ENCODE assay signal across 10 mouse cellular contexts in the genomic region with DNA sequence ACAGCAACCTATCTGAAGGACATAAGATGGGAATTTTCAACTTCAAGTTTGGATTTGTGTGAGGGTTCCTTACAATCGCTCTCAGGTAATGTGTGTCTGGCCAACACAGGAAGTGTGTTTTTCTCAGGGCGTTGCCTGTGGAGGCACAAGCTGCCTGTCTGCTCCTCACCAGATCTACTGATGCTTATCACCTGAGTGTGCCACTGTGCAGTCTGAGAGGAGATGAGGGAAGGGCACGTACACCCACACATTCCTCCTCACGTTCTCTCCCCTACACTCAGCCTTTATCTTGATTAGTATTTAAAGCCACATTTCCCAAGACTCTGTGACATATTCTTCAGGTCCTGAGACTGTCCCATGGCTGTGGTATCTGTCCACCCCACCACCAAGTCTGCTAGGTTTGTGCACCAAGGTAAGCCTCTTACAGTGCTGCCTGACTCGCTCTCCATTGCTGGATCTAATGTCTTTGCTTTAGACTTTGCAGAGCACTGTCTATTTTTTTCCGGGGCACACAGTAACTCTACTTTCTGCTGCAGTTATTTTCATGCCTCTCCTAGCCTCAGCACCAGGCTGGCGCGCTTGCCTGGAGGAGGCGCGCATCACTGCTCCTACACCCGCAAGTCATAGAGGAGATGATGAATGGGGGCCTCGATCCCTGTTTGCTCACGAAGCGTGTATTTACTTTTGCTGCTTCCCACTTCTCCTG. TPM values are rescaled to one million over a fixed set of nuclear protein-coding genes. Genes with fewer than 3 reads are reported as not detected.
DNase-seq lines count a peak whose midpoint lies in the region; ATAC-seq and TF ChIP-seq lines count a peak whose summit lies in the region.
"Had no signal": no experiment of that assay in that cellular context is flagged by ENCODE, and none has a peak within 500 bp of the region (broad histone marks: within the 10 kb centered on the region; RNA-seq: fewer than 3 reads in every experiment).

No protein-coding gene starts in this region.

- no peaks in the 10 kb centered on the region for H3K9me3 ChIP-seq in forebrain, embryonic 13.5 days (replicated peaks)
- no peaks in the 10 kb centered on the region for H3K9me3 ChIP-seq in forebrain, embryonic 16.5 days (ENCODE audit: control insufficient read depth, low read length)
- H3K9me3 ChIP-seq in midbrain, embryonic 14.5 days (ENCODE audit: control insufficient read depth, low read length) = no peaks in the 10 kb centered on the region
- H3K9me3 ChIP-seq: neural tube, embryonic 12.5 days had no signal

- WGBS in forebrain, embryonic 13.5 days = 78% methylated on average over 14 of the region's 14 CpGs
- 83% methylated on average over 14 of the region's 14 CpGs for WGBS in forebrain, embryonic 16.5 days
- WGBS in kidney, adult 2 months = 22% methylated on average over 14 of the region's 14 CpGs
- 80% methylated on average over 14 of the region's 14 CpGs for WGBS in midbrain, embryonic 14.5 days

- H3K9ac ChIP-seq in forebrain, embryonic 13.5 days = no peak overlapping the region
- no peak overlapping the region for H3K9ac ChIP-seq in forebrain, embryonic 16.5 days (replicated peaks; ENCODE audit: low read depth, low read length)
- H3K9ac ChIP-seq in midbrain, embryonic 14.5 days (replicated peaks; ENCODE audit: low read length) = no peak overlapping the region
- H3K9ac ChIP-seq: liver, embryonic 14.5 days; neural tube, embryonic 12.5 days had no signal

- TF ChIP-seq POLR2A in kidney, adult 2 months (IDR thresholded peaks at IDR 0.05; ENCODE audit: low read depth, low read length) = no peak

- peak; percentile 16 for DNase-seq in kidney, postnatal 10 days
- DNase-seq in kidney, adult 2 months = no peak
- peak; percentile 4 for DNase-seq in c-Kit-positive CD71-positive TER-119-positive erythroid progenitor cells, embryonic 14.5 days (ENCODE audit: low spot score)
- DNase-seq in midbrain, embryonic 14.5 days = no peak
- DNase-seq in Muller cell, postnatal 12 days (ENCODE audit: inconsistent ontology term) = no peak

- no peaks in the 10 kb centered on the region for H3K27me3 ChIP-seq in forebrain, embryonic 13.5 days
- no peaks in the 10 kb centered on the region for H3K27me3 ChIP-seq in forebrain, embryonic 16.5 days (replicated peaks; ENCODE audit: control insufficient read depth, insufficient read depth, low read length)
- H3K27me3 ChIP-seq in kidney, adult 2 months (replicated peaks; ENCODE audit: control insufficient read depth, insufficient read depth, low read length) = no peaks in the 10 kb centered on the region; the same call in 1 of the 2 replicates
- H3K27me3 ChIP-seq in midbrain, embryonic 14.5 days (ENCODE audit: control insufficient read depth, insufficient read depth, low read length) = no peaks in the 10 kb centered on the region
- H3K27me3 ChIP-seq: neural tube, embryonic 12.5 days had no signal

- H3K4me2 ChIP-seq in forebrain, embryonic 13.5 days = no peak overlapping the region
- H3K4me2 ChIP-seq in forebrain, embryonic 16.5 days (ENCODE audit: low read length) = no peak overlapping the region
- no peak overlapping the region for H3K4me2 ChIP-seq in midbrain, embryonic 14.5 days (ENCODE audit: low read length)
- H3K4me2 ChIP-seq: neural tube, embryonic 12.5 days had no signal

- H3K27ac ChIP-seq in forebrain, embryonic 13.5 days = no peak overlapping the region
- no peak overlapping the region for H3K27ac ChIP-seq in forebrain, embryonic 16.5 days (ENCODE audit: low read length)
- no peak overlapping the region for H3K27ac ChIP-seq in kidney, adult 2 months (ENCODE audit: insufficient read depth, low read depth, low read length)
- no peak overlapping the region for H3K27ac ChIP-seq in midbrain, embryonic 14.5 days (replicated peaks; ENCODE audit: low read depth, low read length)
- H3K27ac ChIP-seq: liver, embryonic 14.5 days; neural tube, embryonic 12.5 days had no signal

- TF ChIP-seq CTCF in kidney, adult 2 months (conservative IDR thresholded peaks at IDR 0.05; ENCODE audit: insufficient read depth, insufficient read length, low read depth, low read length) = no peak

- no peaks in the 10 kb centered on the region for H3K4me1 ChIP-seq in forebrain, embryonic 13.5 days
- H3K4me1 ChIP-seq in forebrain, embryonic 16.5 days (replicated peaks; ENCODE audit: control insufficient read depth, insufficient read depth, low read length) = peaks cover 3% of the 10 kb centered on the region; the same call in 1 of the 2 replicates
- no peaks in the 10 kb centered on the region; the same call in 1 of the 2 replicates for H3K4me1 ChIP-seq in kidney, adult 2 months (ENCODE audit: control insufficient read depth, insufficient read depth, low read length)
- no peaks in the 10 kb centered on the region for H3K4me1 ChIP-seq in midbrain, embryonic 14.5 days (ENCODE audit: control insufficient read depth, insufficient read depth, low read length)
- H3K4me1 ChIP-seq: neural tube, embryonic 12.5 days had no signal

- H3K4me3 ChIP-seq in forebrain, embryonic 13.5 days = no peak overlapping the region
- H3K4me3 ChIP-seq in forebrain, embryonic 16.5 days (replicated peaks; ENCODE audit: low read length) = no peak overlapping the region
- no peak overlapping the region for H3K4me3 ChIP-seq in kidney, adult 2 months (ENCODE audit: insufficient read depth, low read depth, low read length)
- no peak overlapping the region for H3K4me3 ChIP-seq in midbrain, embryonic 14.5 days (replicated peaks; ENCODE audit: low read depth, low read length)
- H3K4me3 ChIP-seq: neural tube, embryonic 12.5 days had no signal

- 0 out of 2 replicates have a peak, but pooled peaks have one; percentile 50 for ATAC-seq in forebrain, embryonic 13.5 days
- no peak for ATAC-seq in forebrain, embryonic 16.5 days
- peak; percentile 85 for ATAC-seq in megakaryocyte-erythroid progenitor cell, adult 5-6 weeks (replicated peaks; ENCODE audit: low FRiP score, low TSS enrichment, poor library complexity, severe bottlenecking)
- ATAC-seq in midbrain, embryonic 14.5 days (ENCODE audit: low FRiP score, low TSS enrichment) = no peak

- H3K36me3 ChIP-seq in forebrain, embryonic 13.5 days (ENCODE audit: poor library complexity, severe bottlenecking) = no peaks in the 10 kb centered on the region
- H3K36me3 ChIP-seq in forebrain, embryonic 16.5 days (ENCODE audit: control insufficient read depth, insufficient read depth) = no peaks in the 10 kb centered on the region
- no peaks in the 10 kb centered on the region for H3K36me3 ChIP-seq in kidney, adult 2 months (ENCODE audit: control insufficient read depth, insufficient read depth, low read length)
- H3K36me3 ChIP-seq in midbrain, embryonic 14.5 days (ENCODE audit: control insufficient read depth, insufficient read depth, low read length) = no peaks in the 10 kb centered on the region
- H3K36me3 ChIP-seq: neural tube, embryonic 12.5 days had no signal

RNA-seq across cellular contexts. Expression of a gene that starts 24.9 kb away (rescaled TPM):
- polyA plus RNA-seq in forebrain, embryonic 13.5 days (2015; fragmentation: Nextera tagmentation; extraction: Ambion mirVana) = 26.0 and 27.0 TPM in 2 replicates
- polyA plus RNA-seq in forebrain, embryonic 16.5 days (2015; fragmentation: Nextera tagmentation; extraction: Ambion mirVana) = 29.1 and 31.6 TPM in 2 replicates
- polyA plus RNA-seq in kidney, adult 2 months (2012; rRNA removed) = 19.4 and 21.5 TPM in 2 replicates
- 26.1 and 40.8 TPM in 2 replicates for total RNA-seq in megakaryocyte-erythroid progenitor cell, adult 5-6 weeks (2014; fragmentation: Nextera tagmentation)
- total RNA-seq in megakaryocyte-erythroid progenitor cell, adult 5-6 weeks (2017) = 17.3 and 19.4 TPM in 2 replicates
- 20.0 and 23.0 TPM in 2 replicates for polyA plus RNA-seq in midbrain, embryonic 14.5 days (2014; fragmentation: Nextera tagmentation; extraction: Ambion mirVana)

Comparison
In these comparisons a context has a peak if more than half of its experiments do, and no peak if none do; other contexts are left out.
1. ATAC-seq: peak in forebrain, embryonic 13.5 days (single experiment) and megakaryocyte-erythroid progenitor cell, adult 5-6 weeks (single experiment); none in forebrain, embryonic 16.5 days (single experiment) and midbrain, embryonic 14.5 days (single experiment).
2. DNase-seq: peak in kidney, postnatal 10 days (single experiment) and c-Kit-positive CD71-positive TER-119-positive erythroid progenitor cells, embryonic 14.5 days (single experiment); none in kidney, adult 2 months (single experiment), midbrain, embryonic 14.5 days (single experiment) and Muller cell, postnatal 12 days (single experiment).